Mouse (Mus musculus): ENCODE results near the gene Nccrp1.

The Nccrp1 gene

GRCm38 (mm10) chr7:28547154-28547553, at the start of gene Nccrp1:
Nccrp1 (minus strand) TSS chr7:28547254.
- DNase-seq (ENCODE audit: low spot score), result no peak

- no peak for DNase-seq (ENCODE audit: low spot score)
These were observed 48.8 kb upstream of the Nccrp1 start for GRCm38 (mm10) chr7:28595751-28596435.

- no peak for DNase-seq (ENCODE audit: low spot score)
These were observed 46.4 kb upstream of the Nccrp1 start for GRCm38 (mm10) chr7:28593206-28594111.

GRCm38 (mm10) chr7:28591862-28592261, 44.8 kb upstream of the Nccrp1 start:
- no peak for DNase-seq (ENCODE audit: low spot score)

- DNase-seq (ENCODE audit: low spot score), result no peak
These were observed 40.6 kb upstream of the Nccrp1 start for GRCm38 (mm10) chr7:28587644-28588043.

GRCm38 (mm10) chr7:28586663-28587411, 39.8 kb upstream of the Nccrp1 start:
- no peak for DNase-seq (ENCODE audit: low spot score)

- DNase-seq (ENCODE audit: low spot score), result no peak
These were observed 37.9 kb upstream of the Nccrp1 start for GRCm38 (mm10) chr7:28585001-28585400.

GRCm38 (mm10) chr7:28584468-28584867, 37.4 kb upstream of the Nccrp1 start:
- DNase-seq (ENCODE audit: low spot score), result no peak

GRCm38 (mm10) chr7:28583570-28584344, 36.7 kb upstream of the Nccrp1 start:
- DNase-seq (ENCODE audit: low spot score), result no peak

GRCm38 (mm10) chr7:28582841-28583240, 35.8 kb upstream of the Nccrp1 start:
- no peak for DNase-seq (ENCODE audit: low spot score)

GRCm38 (mm10) chr7:28581721-28582120, 34.7 kb upstream of the Nccrp1 start:
- DNase-seq (ENCODE audit: low spot score), result no peak

- DNase-seq (ENCODE audit: low spot score), result no peak
These were observed 32.8 kb upstream of the Nccrp1 start for GRCm38 (mm10) chr7:28579826-28580225.

GRCm38 (mm10) chr7:28578543-28579053, 31.5 kb upstream of the Nccrp1 start:
- no peak for DNase-seq (ENCODE audit: low spot score)

- no peak for DNase-seq (ENCODE audit: low spot score)
These were observed 30.9 kb upstream of the Nccrp1 start for GRCm38 (mm10) chr7:28577826-28578542.

GRCm38 (mm10) chr7:28576271-28576914, 29.3 kb upstream of the Nccrp1 start:
- DNase-seq (ENCODE audit: low spot score), result peak; percentile 57

- DNase-seq (ENCODE audit: low spot score), result peak; percentile 73
These were observed 28.5 kb upstream of the Nccrp1 start for GRCm38 (mm10) chr7:28575597-28575996.

- DNase-seq (ENCODE audit: low spot score), result no peak
These were observed 26.2 kb upstream of the Nccrp1 start for GRCm38 (mm10) chr7:28573236-28573635.

- DNase-seq (ENCODE audit: low spot score), result no peak
These were observed 25.6 kb upstream of the Nccrp1 start for GRCm38 (mm10) chr7:28572689-28573088.

GRCm38 (mm10) chr7:28570982-28571682, 24.1 kb upstream of the Nccrp1 start:
- DNase-seq (ENCODE audit: low spot score), result no peak
